Mouse (Mus musculus): ENCODE data around the gene Mex3a. TPM values are rescaled to one million over a fixed set of nuclear protein-coding genes. Genes with fewer than 3 reads are reported as not detected.

Gene Mex3a
- polyA plus RNA-seq, 1 experiment: 22.0 TPM

- Histone ChIP-seq H3K4me1 (replicated peaks; ENCODE audit: control insufficient read depth, insufficient read depth, low read length) (peaks cover 12% of the 10 kb centered on the region), H3K36me3 (ENCODE audit: control insufficient read depth, insufficient read depth, low read length) (no peaks in the 10 kb centered on the region; the same call in 1 of the 2 replicates)
- WGBS: under 1% methylated on average over 48 of the region's 48 CpGs
These were observed 20.7 kb downstream of the Mex3a start, which contains the start of gene Lamtor2 for GRCm38 (mm10) chr3:88552676-88553524. TSS of gene Lamtor2 (minus strand) at chr3:88553074.

DNA sequence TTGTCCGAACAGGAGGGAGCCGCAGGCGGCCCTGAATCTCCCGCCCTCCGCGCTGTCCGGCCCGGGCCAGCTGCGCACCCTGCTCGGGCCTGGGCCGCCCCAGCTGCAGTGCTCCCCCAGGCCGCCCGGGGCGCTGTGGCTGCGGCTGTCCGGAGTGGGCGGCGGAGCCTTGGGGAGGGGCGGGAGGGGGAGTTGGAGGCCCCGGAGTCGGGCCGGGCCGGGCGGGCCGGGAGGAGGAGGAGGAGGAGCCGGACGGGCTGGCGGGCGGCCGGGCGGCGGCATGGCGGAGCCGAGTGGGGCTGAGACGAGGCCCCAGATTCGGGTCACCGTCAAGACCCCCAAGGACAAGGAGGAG lies 21.3 kb downstream of the Mex3a start, which contains the start of gene Ubqln4:
Ubqln4 (plus strand) TSS at position 234 of the 355 bp plus-strand sequence.
- peak; percentile 38; the same call in 1 of the 2 replicates for TF ChIP-seq POLR2A (IDR thresholded peaks at IDR 0.05; ENCODE audit: control insufficient read depth, extremely low read depth, insufficient read depth, low read length, poor library complexity)
- TF ChIP-seq CTCF (IDR thresholded peaks at IDR 0.05; ENCODE audit: borderline replicate concordance, control insufficient read depth, extremely low read depth, insufficient read depth, low read length, poor library complexity): peak; percentile 92
- Histone ChIP-seq H3K27ac (ENCODE audit: control insufficient read depth, insufficient read depth, low read length) (peak within 1 kb of the TSS; percentile 73), H3K27me3 (ENCODE audit: control insufficient read depth, insufficient read depth, low read length) (no peaks in the 10 kb centered on the region), H3K36me3 (ENCODE audit: control insufficient read depth, insufficient read depth, low read length) (no peaks in the 10 kb centered on the region; the same call in 1 of the 2 replicates), H3K4me1 (replicated peaks; ENCODE audit: control insufficient read depth, insufficient read depth, low read length) (peaks cover 12% of the 10 kb centered on the region), H3K4me3 (ENCODE audit: control insufficient read depth, insufficient read depth, low read length) (peak within 1 kb of the TSS; percentile 92)
- DNase-seq: peak; percentile 92
- WGBS: under 1% methylated on average over 36 of the region's 37 CpGs

More at GRCm38 (mm10) chr3:88552676-88553524, 20.7 kb downstream of the Mex3a start, which contains the start of gene Lamtor2:
- DNase-seq: peak; percentile 95
- Histone ChIP-seq H3K27ac (ENCODE audit: control insufficient read depth, insufficient read depth, low read length) (peak within 1 kb of the TSS; percentile 73), H3K4me3 (ENCODE audit: control insufficient read depth, insufficient read depth, low read length) (peak within 1 kb of the TSS; percentile 92), H3K27me3 (ENCODE audit: control insufficient read depth, insufficient read depth, low read length) (no peaks in the 10 kb centered on the region)
- TF ChIP-seq CTCF (IDR thresholded peaks at IDR 0.05; ENCODE audit: borderline replicate concordance, control insufficient read depth, extremely low read depth, insufficient read depth, low read length, poor library complexity) (0 out of 2 replicates have a peak, but pooled peaks have one; percentile 15), POLR2A (IDR thresholded peaks at IDR 0.05; ENCODE audit: control insufficient read depth, extremely low read depth, insufficient read depth, low read length, poor library complexity) (peak; percentile 72)

DNA sequence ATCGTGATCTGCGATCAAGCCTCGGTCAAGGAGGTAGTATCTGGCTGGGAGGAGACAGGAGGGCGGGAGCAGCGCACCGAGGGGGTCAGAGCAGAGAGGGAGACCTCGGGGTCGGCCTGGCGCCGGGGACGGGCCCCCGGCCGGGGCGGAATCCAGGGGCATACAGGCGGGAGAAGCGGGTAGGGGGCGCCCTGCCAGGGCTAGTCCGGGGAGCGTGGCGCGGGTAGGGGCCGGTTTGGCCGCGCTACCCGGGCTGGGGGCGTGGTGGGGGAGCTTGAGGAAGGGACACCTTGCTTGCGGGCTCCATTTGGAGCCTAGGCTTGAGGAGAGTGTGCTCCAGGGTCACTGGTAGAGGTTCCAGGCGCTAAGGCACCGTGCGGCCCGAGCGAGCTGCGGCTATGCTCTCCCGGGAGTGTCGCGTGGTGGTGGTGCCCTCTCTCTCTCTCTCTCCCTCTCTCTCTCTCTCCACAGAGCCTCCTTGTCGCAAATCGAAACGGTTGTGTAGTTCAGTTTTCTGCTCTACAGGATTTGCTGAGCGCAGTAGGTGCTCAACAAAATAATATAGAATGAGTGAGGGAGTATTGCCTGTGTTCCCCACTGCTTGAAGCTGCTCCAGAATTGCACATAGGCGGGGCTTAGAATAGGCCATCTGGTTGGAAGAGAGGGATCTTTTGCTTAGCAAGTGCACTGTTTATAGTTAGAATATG lies 21.8 kb downstream of the Mex3a start:
- peak; percentile 80 for DNase-seq
- H3K36me3 ChIP-seq (ENCODE audit: control insufficient read depth, insufficient read depth, low read length): no peaks in the 10 kb centered on the region; the same call in 1 of the 2 replicates
- H3K4me3 ChIP-seq (ENCODE audit: control insufficient read depth, insufficient read depth, low read length): peak overlapping the region; percentile 92
- H3K4me1 ChIP-seq (replicated peaks; ENCODE audit: control insufficient read depth, insufficient read depth, low read length): peaks cover 12% of the 10 kb centered on the region
- under 1% methylated on average over 40 of the region's 41 CpGs for WGBS
- H3K27ac ChIP-seq (ENCODE audit: control insufficient read depth, insufficient read depth, low read length): peak overlapping the region; percentile 9; the same call in 1 of the 2 replicates
- no peak for TF ChIP-seq CTCF (IDR thresholded peaks at IDR 0.05; ENCODE audit: borderline replicate concordance, control insufficient read depth, extremely low read depth, insufficient read depth, low read length, poor library complexity)
- 0 out of 2 replicates have a peak, but pooled peaks have one; percentile 13 for TF ChIP-seq POLR2A (IDR thresholded peaks at IDR 0.05; ENCODE audit: control insufficient read depth, extremely low read depth, insufficient read depth, low read length, poor library complexity)
- H3K27me3 ChIP-seq (ENCODE audit: control insufficient read depth, insufficient read depth, low read length): no peaks in the 10 kb centered on the region

DNA sequence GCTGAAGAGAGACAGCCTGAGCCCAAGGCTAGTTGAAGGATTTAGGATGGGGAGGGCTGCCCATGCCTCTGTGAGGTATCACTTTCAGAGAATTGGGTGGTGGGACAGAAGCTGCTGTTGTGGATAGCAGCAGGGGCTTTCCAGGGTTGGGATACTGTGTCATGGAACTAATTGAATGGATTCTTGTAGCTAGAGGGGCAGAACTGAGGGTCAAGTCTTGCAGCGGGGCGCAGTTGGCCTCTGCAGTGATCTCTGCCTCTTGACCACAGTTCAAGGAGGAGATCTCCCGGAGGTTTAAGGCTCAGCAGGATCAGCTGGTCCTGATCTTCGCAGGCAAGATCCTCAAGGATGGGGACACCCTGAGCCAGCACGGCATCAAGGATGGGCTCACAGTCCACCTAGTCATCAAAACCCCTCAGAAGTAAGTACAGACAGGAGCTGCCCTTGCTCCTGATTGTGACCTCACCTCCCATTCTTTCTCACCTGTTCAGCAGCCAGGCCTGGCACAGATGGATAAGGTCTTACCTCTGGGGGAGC lies 22.9 kb downstream of the Mex3a start:
- no peak for DNase-seq
- no peak overlapping the region for H3K4me3 ChIP-seq (ENCODE audit: control insufficient read depth, insufficient read depth, low read length)
- H3K4me1 ChIP-seq (replicated peaks; ENCODE audit: control insufficient read depth, insufficient read depth, low read length): peaks cover 12% of the 10 kb centered on the region
- H3K27me3 ChIP-seq (ENCODE audit: control insufficient read depth, insufficient read depth, low read length): no peaks in the 10 kb centered on the region
- TF ChIP-seq POLR2A (IDR thresholded peaks at IDR 0.05; ENCODE audit: control insufficient read depth, extremely low read depth, insufficient read depth, low read length, poor library complexity) (no peak), CTCF (IDR thresholded peaks at IDR 0.05; ENCODE audit: borderline replicate concordance, control insufficient read depth, extremely low read depth, insufficient read depth, low read length, poor library complexity) (no peak)
- no peak overlapping the region for H3K27ac ChIP-seq (ENCODE audit: control insufficient read depth, insufficient read depth, low read length)
- H3K36me3 ChIP-seq (ENCODE audit: control insufficient read depth, insufficient read depth, low read length): peaks cover 10% of the 10 kb centered on the region
- WGBS: 94% methylated on average over 5 of the region's 5 CpGs

- WGBS: 96% methylated on average over 6 of the region's 6 CpGs
- TF ChIP-seq POLR2A (IDR thresholded peaks at IDR 0.05; ENCODE audit: control insufficient read depth, extremely low read depth, insufficient read depth, low read length, poor library complexity): no peak
- TF ChIP-seq CTCF (IDR thresholded peaks at IDR 0.05; ENCODE audit: borderline replicate concordance, control insufficient read depth, extremely low read depth, insufficient read depth, low read length, poor library complexity): no peak
- Histone ChIP-seq H3K27ac (ENCODE audit: control insufficient read depth, insufficient read depth, low read length) (no peak overlapping the region), H3K4me1 (replicated peaks; ENCODE audit: control insufficient read depth, insufficient read depth, low read length) (peaks cover 12% of the 10 kb centered on the region), H3K27me3 (ENCODE audit: control insufficient read depth, insufficient read depth, low read length) (no peaks in the 10 kb centered on the region), H3K4me3 (ENCODE audit: control insufficient read depth, insufficient read depth, low read length) (no peak overlapping the region), H3K36me3 (ENCODE audit: control insufficient read depth, insufficient read depth, low read length) (peaks cover 16% of the 10 kb centered on the region)
- DNase-seq: no peak
These were observed 23.5 kb downstream of the Mex3a start for GRCm38 (mm10) chr3:88555731-88556130.

DNA sequence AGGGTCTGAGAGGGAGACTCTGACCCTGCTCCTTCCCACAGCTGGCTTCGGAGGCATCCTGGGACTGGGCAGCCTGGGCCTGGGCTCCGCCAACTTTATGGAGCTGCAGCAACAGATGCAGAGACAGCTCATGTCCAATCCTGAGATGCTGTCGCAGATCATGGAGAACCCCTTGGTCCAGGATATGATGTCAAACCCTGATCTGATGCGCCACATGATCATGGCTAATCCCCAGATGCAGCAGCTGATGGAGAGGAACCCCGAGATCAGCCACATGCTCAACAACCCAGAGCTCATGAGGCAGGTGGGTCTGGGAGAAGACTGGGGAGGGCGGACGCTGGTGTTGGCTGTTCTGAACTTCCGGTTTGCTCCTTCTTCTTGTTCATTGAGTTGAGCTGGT lies 24.4 kb downstream of the Mex3a start:
- H3K36me3 ChIP-seq (ENCODE audit: control insufficient read depth, insufficient read depth, low read length): peaks cover 19% of the 10 kb centered on the region
- TF ChIP-seq POLR2A (IDR thresholded peaks at IDR 0.05; ENCODE audit: control insufficient read depth, extremely low read depth, insufficient read depth, low read length, poor library complexity) (no peak), CTCF (IDR thresholded peaks at IDR 0.05; ENCODE audit: borderline replicate concordance, control insufficient read depth, extremely low read depth, insufficient read depth, low read length, poor library complexity) (no peak)
- no peak overlapping the region for H3K4me3 ChIP-seq (ENCODE audit: control insufficient read depth, insufficient read depth, low read length)

More for the DNA sequence above, 24.4 kb downstream of the Mex3a start:
- no peak overlapping the region for H3K27ac ChIP-seq (ENCODE audit: control insufficient read depth, insufficient read depth, low read length)
- no peaks in the 10 kb centered on the region for H3K27me3 ChIP-seq (ENCODE audit: control insufficient read depth, insufficient read depth, low read length)
- peaks cover 9% of the 10 kb centered on the region for H3K4me1 ChIP-seq (replicated peaks; ENCODE audit: control insufficient read depth, insufficient read depth, low read length)
- 95% methylated on average over 8 of the region's 8 CpGs for WGBS
- DNase-seq: no peak
